Mouse (Mus musculus) limb, embryonic 13.5 days (tissue): Measurements from ENCODE around the gene Atxn7l1. TPM values are rescaled to one million over a fixed set of nuclear protein-coding genes. Genes with fewer than 3 reads are reported as not detected.

Experiments
- ATAC-seq: fragments of 200-750 bp; cut with Nextera tagmentation; 2 replicates; pipeline ENCODE4 v1.8.0; 2017; ENCODE audit warnings: low read depth, moderate number of reproducible peaks, moderate TSS enrichment; ENCODE audit not compliant: low FRiP score
- H3K27ac ChIP-seq: fragments of 300-500 bp; sonication (generic); 2 replicates; pipeline ENCODE4 v1.5.1; 2015; ENCODE audit warnings: inconsistent platforms, mild to moderate bottlenecking, moderate library complexity
- H3K27me3 ChIP-seq: fragments of 300-500 bp; sonication (generic); 2 replicates; pipeline ENCODE4 v1.6.1; 2015; ENCODE audit warnings: mild to moderate bottlenecking, inconsistent platforms
- H3K36me3 ChIP-seq: fragments of 300-500 bp; sonication (generic); 2 replicates; pipeline ENCODE4 v1.6.1; 2015; ENCODE audit warnings: inconsistent platforms, mild to moderate bottlenecking, moderate library complexity
- H3K4me1 ChIP-seq: fragments of 300-500 bp; sonication (generic); 2 replicates; pipeline ENCODE4 v1.6.1; 2015; ENCODE audit warnings: inconsistent platforms
- H3K4me2 ChIP-seq: fragments of 300-500 bp; sonication (generic); replicated peaks from 2 replicates; pipeline ENCODE4 v1.6.1; 2015; ENCODE audit warnings: inconsistent platforms, mild to moderate bottlenecking, moderate library complexity
- H3K4me3 ChIP-seq: fragments of 300-500 bp; sonication (generic); 2 replicates; pipeline ENCODE4 v1.5.1; 2015; ENCODE audit warnings: moderate library complexity, mild to moderate bottlenecking, inconsistent platforms
- H3K9ac ChIP-seq: fragments of 300-500 bp; sonication (generic); 2 replicates; pipeline ENCODE4 v1.6.1; 2015; ENCODE audit warnings: mild to moderate bottlenecking, inconsistent platforms
- H3K9me3 ChIP-seq: fragments of 300-500 bp; sonication (generic); 2 replicates; pipeline ENCODE4 v1.6.1; 2016; ENCODE audit warnings: inconsistent platforms
- WGBS: fragments of 180-500 bp; shearing (Covaris S2); methylation state at CpG from one replicate; pipeline ENCODE4 v1.1.7; 2015; 5-methylcytosine and 5-hydroxymethylcytosine counted together
- polyA plus RNA-seq: library from polyadenylated mRNA; unstranded; fragments of >200 nt; fragmentation: Nextera tagmentation; extraction: Ambion mirVana; gene quantifications from 2 replicates; pipeline ENCODE4 v1.2.1, GENCODE M21; 2015

Atxn7l1 gene
- polyA plus RNA-seq, 1 experiment from 2014 or later, result 13.9 TPM

- Histone ChIP-seq H3K27me3 (no peaks in the 10 kb centered on the region), H3K27ac (no peak overlapping the region), H3K9ac (no peak overlapping the region), H3K4me1 (peaks cover 32% of the 10 kb centered on the region), H3K36me3 (peaks cover 14% of the 10 kb centered on the region; the same call in 1 of the 2 replicates), H3K4me2 (no peak overlapping the region), H3K9me3 (no peaks in the 10 kb centered on the region), H3K4me3 (no peak overlapping the region)
- 82% methylated on average over 7 of the region's 7 CpGs for WGBS
- no peak for ATAC-seq
These were observed 71.9 kb downstream of the Atxn7l1 start for GRCm38 (mm10) chr12:33219436-33219835.

GRCm38 (mm10) chr12:33220081-33220480, 72.6 kb downstream of the Atxn7l1 start:
- Histone ChIP-seq H3K36me3 (peaks cover 14% of the 10 kb centered on the region; the same call in 1 of the 2 replicates), H3K4me1 (peaks cover 37% of the 10 kb centered on the region), H3K9me3 (no peaks in the 10 kb centered on the region), H3K27me3 (no peaks in the 10 kb centered on the region), H3K4me3 (no peak overlapping the region), H3K4me2 (no peak overlapping the region), H3K9ac (no peak overlapping the region), H3K27ac (no peak overlapping the region)
- ATAC-seq, result no peak
- WGBS, result 79% methylated on average over 5 of the region's 5 CpGs

- WGBS, result 71% methylated on average over 11 of the region's 11 CpGs
- Histone ChIP-seq H3K9ac (no peak overlapping the region), H3K27ac (no peak overlapping the region), H3K4me1 (peaks cover 41% of the 10 kb centered on the region), H3K4me3 (no peak overlapping the region), H3K4me2 (no peak overlapping the region), H3K9me3 (no peaks in the 10 kb centered on the region), H3K27me3 (no peaks in the 10 kb centered on the region), H3K36me3 (peaks cover 14% of the 10 kb centered on the region; the same call in 1 of the 2 replicates)
- ATAC-seq, result no peak
These were observed 73.1 kb downstream of the Atxn7l1 start for GRCm38 (mm10) chr12:33220509-33221051.

GRCm38 (mm10) chr12:33222187-33222586, 74.7 kb downstream of the Atxn7l1 start:
- 55% methylated on average over 7 of the region's 7 CpGs for WGBS
- no peak overlapping the region for H3K9ac ChIP-seq
- no peak for ATAC-seq
- H3K4me1 ChIP-seq, result peaks cover 38% of the 10 kb centered on the region
- no peaks in the 10 kb centered on the region for H3K9me3 ChIP-seq
- no peaks in the 10 kb centered on the region for H3K27me3 ChIP-seq
- no peak overlapping the region for H3K27ac ChIP-seq
- no peak overlapping the region for H3K4me3 ChIP-seq
- peaks cover 14% of the 10 kb centered on the region; the same call in 1 of the 2 replicates for H3K36me3 ChIP-seq
- H3K4me2 ChIP-seq, result no peak overlapping the region

- H3K9me3 ChIP-seq, result no peaks in the 10 kb centered on the region
- 48% methylated on average over 11 of the region's 11 CpGs for WGBS
- H3K27me3 ChIP-seq, result no peaks in the 10 kb centered on the region
- no peaks in the 10 kb centered on the region for H3K36me3 ChIP-seq
- no peak overlapping the region for H3K4me2 ChIP-seq
- peaks cover 30% of the 10 kb centered on the region for H3K4me1 ChIP-seq
- no peak overlapping the region for H3K4me3 ChIP-seq
- no peak for ATAC-seq
- H3K9ac ChIP-seq, result no peak overlapping the region
- no peak overlapping the region for H3K27ac ChIP-seq
These were observed 77.6 kb downstream of the Atxn7l1 start for GRCm38 (mm10) chr12:33225117-33225541.

GRCm38 (mm10) chr12:33225978-33226377, 78.5 kb downstream of the Atxn7l1 start:
- Histone ChIP-seq H3K4me2 (no peak overlapping the region), H3K9me3 (no peaks in the 10 kb centered on the region), H3K27me3 (no peaks in the 10 kb centered on the region), H3K36me3 (no peaks in the 10 kb centered on the region), H3K27ac (no peak overlapping the region), H3K4me3 (no peak overlapping the region), H3K4me1 (peaks cover 22% of the 10 kb centered on the region), H3K9ac (no peak overlapping the region)
- 68% methylated on average over 1 of the region's 1 CpGs for WGBS
- ATAC-seq, result no peak

GRCm38 (mm10) chr12:33226596-33226995, 79.1 kb downstream of the Atxn7l1 start:
- Histone ChIP-seq H3K36me3 (no peaks in the 10 kb centered on the region), H3K27me3 (no peaks in the 10 kb centered on the region), H3K9me3 (no peaks in the 10 kb centered on the region), H3K4me3 (no peak overlapping the region), H3K9ac (no peak overlapping the region), H3K4me2 (no peak overlapping the region), H3K27ac (no peak overlapping the region), H3K4me1 (peaks cover 20% of the 10 kb centered on the region)
- WGBS, result 75% methylated on average over 9 of the region's 10 CpGs
- no peak for ATAC-seq

- 0 out of 2 replicates have a peak, but pooled peaks cover 5% of the 10 kb centered on the region for H3K9me3 ChIP-seq
- H3K36me3 ChIP-seq, result peaks cover 2% of the 10 kb centered on the region; the same call in 1 of the 2 replicates
- no peak overlapping the region for H3K9ac ChIP-seq
- peaks cover 12% of the 10 kb centered on the region for H3K4me1 ChIP-seq
- no peak for ATAC-seq
- no peak overlapping the region for H3K4me2 ChIP-seq
- 63% methylated on average over 4 of the region's 4 CpGs for WGBS
- H3K27ac ChIP-seq, result no peak overlapping the region
- H3K4me3 ChIP-seq, result no peak overlapping the region
- no peaks in the 10 kb centered on the region for H3K27me3 ChIP-seq
These were observed 87.8 kb downstream of the Atxn7l1 start for GRCm38 (mm10) chr12:33235314-33235713.

- Histone ChIP-seq H3K36me3 (peaks cover 2% of the 10 kb centered on the region; the same call in 1 of the 2 replicates), H3K27me3 (no peaks in the 10 kb centered on the region), H3K4me1 (peaks cover 12% of the 10 kb centered on the region), H3K9me3 (0 out of 2 replicates have a peak, but pooled peaks cover 9% of the 10 kb centered on the region), H3K27ac (no peak overlapping the region), H3K9ac (no peak overlapping the region), H3K4me2 (no peak overlapping the region), H3K4me3 (no peak overlapping the region)
- 51% methylated on average over 13 of the region's 13 CpGs for WGBS
- ATAC-seq, result peak; percentile 44; the same call in 1 of the 2 replicates
These were observed 88.4 kb downstream of the Atxn7l1 start for GRCm38 (mm10) chr12:33235771-33236323.

- H3K9me3 ChIP-seq, result 0 out of 2 replicates have a peak, but pooled peaks cover 9% of the 10 kb centered on the region
- WGBS, result 61% methylated on average over 11 of the region's 11 CpGs
These were observed 89.0 kb downstream of the Atxn7l1 start for GRCm38 (mm10) chr12:33236344-33237049.

GRCm38 (mm10) chr12:33237108-33237507, 89.6 kb downstream of the Atxn7l1 start:
- 85% methylated on average over 5 of the region's 5 CpGs for WGBS

More at GRCm38 (mm10) chr12:33236344-33237049, 89.0 kb downstream of the Atxn7l1 start:
- Histone ChIP-seq H3K4me3 (no peak overlapping the region), H3K9ac (no peak overlapping the region), H3K27me3 (no peaks in the 10 kb centered on the region), H3K27ac (no peak overlapping the region), H3K36me3 (peaks cover 2% of the 10 kb centered on the region; the same call in 1 of the 2 replicates), H3K4me2 (no peak overlapping the region), H3K4me1 (peaks cover 12% of the 10 kb centered on the region)
- ATAC-seq, result peak; percentile 36

GRCm38 (mm10) chr12:33242679-33243078, 95.2 kb downstream of the Atxn7l1 start:
- H3K27ac ChIP-seq, result no peak overlapping the region
- WGBS, result 84% methylated on average over 8 of the region's 8 CpGs

More at GRCm38 (mm10) chr12:33237108-33237507, 89.6 kb downstream of the Atxn7l1 start:
- Histone ChIP-seq H3K4me1 (peaks cover 15% of the 10 kb centered on the region), H3K36me3 (peaks cover 2% of the 10 kb centered on the region; the same call in 1 of the 2 replicates), H3K4me3 (no peak overlapping the region), H3K4me2 (no peak overlapping the region), H3K9me3 (0 out of 2 replicates have a peak, but pooled peaks cover 9% of the 10 kb centered on the region), H3K9ac (no peak overlapping the region), H3K27ac (no peak overlapping the region), H3K27me3 (no peaks in the 10 kb centered on the region)
- no peak for ATAC-seq

More at GRCm38 (mm10) chr12:33242679-33243078, 95.2 kb downstream of the Atxn7l1 start:
- H3K4me1 ChIP-seq, result peaks cover 30% of the 10 kb centered on the region
- no peak overlapping the region for H3K4me3 ChIP-seq
- no peak for ATAC-seq
- H3K27me3 ChIP-seq, result no peaks in the 10 kb centered on the region
- H3K4me2 ChIP-seq, result no peak overlapping the region
- H3K9ac ChIP-seq, result no peak overlapping the region
- H3K9me3 ChIP-seq, result 0 out of 2 replicates have a peak, but pooled peaks cover 9% of the 10 kb centered on the region
- H3K36me3 ChIP-seq, result 0 out of 2 replicates have a peak, but pooled peaks cover under 1% of the 10 kb centered on the region
